Mouse (Mus musculus): ENCODE data around the gene Gm5142. TPM values are rescaled to one million over a fixed set of nuclear protein-coding genes. Genes with fewer than 3 reads are reported as not detected.

The Gm5142 gene
- not detected for total RNA-seq (2023)

GRCm38 (mm10) chr14:59178649-59179048 is at the start of gene Gm5142:
Gene Gm5142, minus strand, starts transcription at chr14:59178749.

GRCm38 (mm10) chr14:59200711-59201603 is 22.4 kb upstream of the Gm5142 start, which contains the start of gene Rcbtb1:
Gene Rcbtb1, plus strand, starts transcription at chr14:59201209.

GRCm38 (mm10) chr14:59142793-59143192 is 35.8 kb downstream of the Gm5142 start, which contains the start of gene 1700129C05Rik:
Gene 1700129C05Rik, minus strand, starts transcription at chr14:59142893.

Other genes with a start within 250 kb of the Gm5142 start
- not detected for gene 1700129C05Rik, start 35.9 kb downstream of the Gm5142 start, total RNA-seq (2023)
- 10 to 100 TPM; 32.5 to 36.2 TPM for gene Rcbtb1, start 22.5 kb upstream of the Gm5142 start, total RNA-seq (2023)
- 1 to 10 TPM; 1.6 to 3.9 TPM for gene Gm6904, start 81.5 kb upstream of the Gm5142 start, total RNA-seq (2023)
- gene Phf11a, start 118.8 kb upstream of the Gm5142 start, total RNA-seq (2023): 1 to 10 TPM; 3.7 to 8.0 TPM
- gene Phf11b, start 162.6 kb upstream of the Gm5142 start, total RNA-seq (2023): 10 to 100 TPM; 34.1 to 47.2 TPM
- gene Phf11d, start 186.7 kb upstream of the Gm5142 start, total RNA-seq (2023): 10 to 100 TPM in 1 of 2 experiments, 1 to 10 TPM in 1; 8.2 to 11.2 TPM
- gene Phf11c, start 216.6 kb upstream of the Gm5142 start, total RNA-seq (2023): 1 to 10 TPM; 4.3 to 8.0 TPM